Mouse (Mus musculus) hindbrain, embryonic 16.5 days (tissue): ENCODE data around the gene Atp5d. TPM values are rescaled to one million over a fixed set of nuclear protein-coding genes. Genes with fewer than 3 reads are reported as not detected.

ENCODE experiments used
- ATAC-seq: fragments of 200-750 bp; cut with Nextera tagmentation; 2 replicates; pipeline ENCODE4 v1.8.0; 2017; ENCODE audit warnings: moderate TSS enrichment, moderate library complexity
- H3K27ac ChIP-seq: fragments of 300-500 bp; sonication (generic); 2 replicates; pipeline ENCODE4 v1.5.1; 2014; ENCODE audit warnings: low read depth, mild to moderate bottlenecking, control low read depth, low read length, moderate library complexity
- H3K27me3 ChIP-seq: fragments of 300-500 bp; sonication (generic); replicated peaks from 2 replicates; pipeline ENCODE4 v1.6.1; 2014; ENCODE audit warnings: low read length; ENCODE audit not compliant: control insufficient read depth, insufficient read depth
- H3K36me3 ChIP-seq: fragments of 300-500 bp; sonication (generic); 2 replicates; pipeline ENCODE4 v1.6.1; 2014; ENCODE audit warnings: mild to moderate bottlenecking, low read length, moderate library complexity, mixed read lengths; ENCODE audit not compliant: control insufficient read depth, insufficient read depth
- H3K4me1 ChIP-seq: fragments of 300-500 bp; sonication (generic); 2 replicates; pipeline ENCODE4 v1.6.1; 2014; ENCODE audit warnings: low read depth, low read length; ENCODE audit not compliant: control insufficient read depth, insufficient read depth
- H3K4me2 ChIP-seq: fragments of 300-500 bp; sonication (generic); 2 replicates; pipeline ENCODE4 v1.6.1; 2014; ENCODE audit warnings: mild to moderate bottlenecking, low read length, control low read depth, moderate library complexity
- H3K4me3 ChIP-seq: fragments of 300-500 bp; sonication (generic); 2 replicates; pipeline ENCODE4 v1.5.1; 2014; ENCODE audit warnings: mild to moderate bottlenecking, low read length, control low read depth, moderate library complexity
- H3K9ac ChIP-seq: fragments of 300-500 bp; sonication (generic); 2 replicates; pipeline ENCODE4 v1.6.1; 2014; ENCODE audit warnings: low read depth, mild to moderate bottlenecking, control low read depth, low read length, moderate library complexity
- H3K9me3 ChIP-seq: fragments of 300-500 bp; sonication (generic); 2 replicates; pipeline ENCODE4 v1.6.1; 2014; ENCODE audit warnings: mild to moderate bottlenecking, low read length, moderate library complexity; ENCODE audit not compliant: control insufficient read depth
- WGBS: fragments of 180-500 bp; shearing (Covaris S2); extraction: QIAGEN DNeasy Blood & Tissue Kit; methylation state at CpG from one replicate; pipeline ENCODE4 v1.1.7; 2014; 5-methylcytosine and 5-hydroxymethylcytosine counted together
- polyA plus RNA-seq: library from polyadenylated mRNA; unstranded; fragments of >200 nt; fragmentation: Nextera tagmentation; extraction: Ambion mirVana; gene quantifications from 2 replicates; pipeline ENCODE4 v1.2.1, GENCODE M21; 2015

Atp5d gene
- polyA plus RNA-seq, 1 experiment from 2014 or later = 581 TPM

DNA sequence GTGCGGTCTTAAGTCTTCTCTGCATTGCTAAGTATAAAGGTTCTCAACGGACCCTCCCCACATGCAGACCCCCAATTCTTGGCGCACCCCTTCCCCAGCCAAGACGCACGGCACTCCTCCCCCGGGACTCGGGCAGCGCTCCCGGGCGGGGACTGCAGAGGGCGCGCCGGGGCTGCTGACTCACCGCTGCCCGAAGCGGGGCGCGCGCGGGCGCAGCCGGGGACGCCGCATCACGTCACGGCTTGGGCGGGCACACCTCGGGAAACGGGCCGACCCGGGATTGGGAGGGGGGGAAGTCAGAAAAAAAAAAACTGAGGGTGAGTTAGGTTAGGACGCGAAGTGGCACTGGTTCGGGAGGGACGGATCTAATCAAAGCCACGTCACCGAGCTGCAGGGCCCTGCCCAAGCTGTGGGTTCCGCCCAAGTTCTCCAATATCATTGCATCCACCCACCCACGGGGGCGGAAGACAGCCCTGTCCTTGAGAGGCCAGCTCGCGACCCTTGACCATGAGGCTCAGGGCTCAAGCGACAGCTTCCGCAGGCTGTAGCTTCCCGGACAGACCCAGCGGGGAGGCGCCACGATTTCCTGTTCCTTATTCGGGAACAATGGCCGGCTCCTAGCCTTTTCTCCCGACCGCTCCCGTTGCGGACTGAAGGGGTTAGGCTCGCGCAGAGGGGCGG is 10.3 kb downstream of the Atp5d start:
- peak; percentile 40 for ATAC-seq
- Histone ChIP-seq H3K9me3 (no peaks in the 10 kb centered on the region), H3K27me3 (no peaks in the 10 kb centered on the region), H3K4me2 (peak overlapping the region; percentile 77), H3K36me3 (peaks cover 18% of the 10 kb centered on the region), H3K9ac (peak overlapping the region; percentile 95), H3K27ac (peak overlapping the region; percentile 99), H3K4me3 (peak overlapping the region; percentile 81), H3K4me1 (peaks cover 31% of the 10 kb centered on the region)
- WGBS = under 1% methylated on average over 51 of the region's 57 CpGs

DNA sequence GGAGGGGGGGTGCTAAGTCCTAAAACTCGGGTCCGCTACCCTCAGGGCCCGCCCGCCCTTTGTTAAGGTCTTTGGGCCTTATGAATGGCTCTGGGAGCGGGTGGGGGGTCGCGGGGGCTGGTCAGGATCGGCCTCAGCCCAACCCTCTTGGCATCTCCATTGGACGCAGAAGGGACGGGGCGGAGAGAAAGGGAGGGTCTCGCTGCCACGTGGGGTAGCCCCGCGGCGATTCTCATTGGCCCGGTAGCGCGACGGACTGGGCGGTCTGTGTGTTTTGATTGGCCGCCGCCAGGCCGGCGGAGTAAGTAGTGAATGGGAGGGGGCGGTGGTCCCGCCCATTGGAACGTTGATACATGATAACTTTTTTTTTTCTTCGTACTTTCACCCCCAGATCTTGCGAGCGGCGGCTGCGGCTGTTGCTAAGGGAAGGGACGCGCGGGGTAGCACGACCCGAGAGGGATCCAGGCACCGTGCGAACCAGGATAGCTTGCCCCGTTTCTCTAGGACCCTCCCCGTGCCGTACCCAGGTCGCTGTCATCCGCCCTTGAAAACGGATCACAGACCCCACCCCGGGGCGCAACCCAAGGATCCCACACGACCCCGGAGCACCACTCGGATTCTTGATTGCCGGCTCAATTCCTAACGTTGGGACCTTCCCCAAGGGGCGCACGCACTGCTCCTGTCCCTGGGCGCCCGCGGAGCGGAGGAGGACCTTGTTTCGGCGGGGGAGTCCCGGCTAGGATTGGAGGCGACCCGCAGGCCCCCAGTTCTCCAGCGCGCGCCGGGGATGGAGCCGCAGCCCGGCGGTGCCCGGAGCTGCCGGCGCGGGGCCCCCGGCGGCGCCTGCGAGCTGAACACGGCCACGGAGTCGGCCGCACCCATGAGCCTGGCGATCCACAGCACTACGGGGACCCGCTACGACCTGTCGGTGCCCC is 11.1 kb downstream of the Atp5d start:
- Histone ChIP-seq H3K9ac (peak overlapping the region; percentile 95), H3K27me3 (no peaks in the 10 kb centered on the region), H3K9me3 (no peaks in the 10 kb centered on the region), H3K36me3 (peaks cover 20% of the 10 kb centered on the region), H3K27ac (peak overlapping the region; percentile 99), H3K4me3 (peak overlapping the region; percentile 81), H3K4me2 (peak overlapping the region; percentile 82), H3K4me1 (peaks cover 38% of the 10 kb centered on the region)
- under 1% methylated on average over 83 of the region's 88 CpGs for WGBS
- peak; percentile 89 for ATAC-seq

DNA sequence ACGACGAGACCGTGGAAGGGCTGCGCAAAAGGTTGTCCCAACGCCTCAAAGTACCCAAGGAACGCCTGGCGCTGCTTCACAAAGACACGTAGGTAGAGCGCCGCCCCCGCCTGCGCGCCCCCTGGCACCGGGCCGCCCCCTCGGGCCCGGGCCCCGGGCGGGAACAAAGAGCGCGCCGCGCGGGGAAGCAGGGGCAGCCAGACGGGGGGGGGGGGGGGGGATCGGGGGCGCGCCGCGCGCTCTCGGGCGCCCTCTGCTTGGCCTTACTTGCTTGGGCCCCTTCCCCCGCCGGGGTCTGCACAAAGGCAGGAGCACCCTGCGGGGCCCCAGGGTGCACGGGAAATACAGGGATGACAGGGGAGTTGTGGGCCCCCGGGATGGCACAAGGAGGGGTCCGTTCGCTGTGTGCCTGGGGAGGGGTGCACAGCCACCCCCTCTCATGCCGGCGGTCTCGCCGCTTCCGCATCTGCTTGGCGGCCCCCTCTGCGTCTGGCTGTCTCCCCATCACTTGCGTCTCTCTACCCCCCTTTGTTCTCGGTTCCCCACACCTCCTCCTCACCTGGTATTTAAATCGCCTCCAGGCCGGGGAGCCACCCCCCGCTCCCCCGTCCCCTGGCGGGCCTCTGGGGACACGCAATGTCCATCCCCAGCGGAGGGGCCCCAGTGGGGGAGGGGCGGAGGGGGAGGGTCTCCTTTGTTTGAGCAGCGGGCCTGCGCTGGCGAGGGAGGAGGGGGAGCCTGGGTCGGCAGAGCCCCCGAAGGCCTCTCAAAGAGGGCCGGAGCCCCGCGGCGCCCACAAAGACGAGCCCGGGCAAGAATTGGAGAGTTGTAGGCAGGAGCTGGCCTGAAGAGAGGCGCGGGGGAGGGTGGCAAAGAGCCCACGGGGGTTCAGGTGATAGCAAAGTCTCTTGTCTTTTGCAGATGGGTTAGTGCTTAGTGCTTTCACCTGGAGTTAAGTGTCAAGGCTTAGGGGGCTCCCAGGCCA is 12.1 kb downstream of the Atp5d start:
- H3K4me2 ChIP-seq = peak overlapping the region; percentile 82
- H3K4me3 ChIP-seq = peak overlapping the region; percentile 81
- 0% methylated on average over 47 of the region's 71 CpGs for WGBS
- H3K36me3 ChIP-seq = peaks cover 26% of the 10 kb centered on the region
- no peaks in the 10 kb centered on the region for H3K27me3 ChIP-seq
- H3K9me3 ChIP-seq = no peaks in the 10 kb centered on the region
- peak overlapping the region; percentile 98 for H3K27ac ChIP-seq
- peak overlapping the region; percentile 95 for H3K9ac ChIP-seq
- peaks cover 38% of the 10 kb centered on the region for H3K4me1 ChIP-seq
- ATAC-seq = no peak

DNA sequence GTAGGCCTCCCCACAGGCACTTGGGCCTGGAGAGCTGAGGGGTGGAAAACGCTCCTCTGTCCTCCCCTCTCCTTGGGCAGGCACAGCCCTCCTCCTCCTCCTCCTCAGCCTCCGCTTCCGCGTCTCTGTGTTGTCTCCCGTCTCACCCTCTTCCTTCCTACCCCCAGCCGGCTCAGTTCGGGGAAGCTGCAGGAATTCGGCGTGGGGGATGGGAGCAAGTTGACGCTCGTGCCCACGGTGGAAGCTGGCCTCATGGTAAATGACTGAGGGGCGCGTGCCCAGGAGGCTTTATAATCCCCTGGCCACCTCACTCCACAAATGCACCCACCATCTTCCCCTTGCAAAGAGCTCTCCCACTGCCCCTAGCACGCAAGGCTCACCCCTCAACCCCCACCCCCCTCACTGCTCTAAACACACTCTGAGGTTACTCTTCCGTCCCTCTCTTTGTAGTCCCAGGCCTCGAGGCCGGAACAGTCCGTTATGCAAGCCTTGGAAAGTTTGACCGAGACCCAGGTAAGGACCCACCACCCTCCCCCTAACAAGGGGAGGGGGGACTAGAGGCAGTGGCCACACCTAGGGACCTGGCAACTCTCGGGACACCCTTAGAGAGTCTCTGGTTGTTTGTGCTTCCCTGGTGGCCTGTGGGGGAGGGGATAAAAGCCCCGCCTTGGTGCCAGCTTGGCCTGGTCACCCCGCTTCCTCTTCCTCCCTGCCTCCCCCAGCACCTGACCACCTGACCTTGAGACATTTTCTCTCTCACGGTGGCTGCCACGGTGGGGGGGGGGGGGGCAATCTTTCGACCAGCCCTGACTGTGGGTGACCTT is 13.0 kb downstream of the Atp5d start:
- peak overlapping the region; percentile 98 for H3K27ac ChIP-seq
- H3K9ac ChIP-seq = peak overlapping the region; percentile 95
- H3K4me1 ChIP-seq = peaks cover 37% of the 10 kb centered on the region
- no peaks in the 10 kb centered on the region for H3K27me3 ChIP-seq
- peak overlapping the region; percentile 81 for H3K4me3 ChIP-seq
- peaks cover 28% of the 10 kb centered on the region for H3K36me3 ChIP-seq
- ATAC-seq = no peak
- H3K9me3 ChIP-seq = no peaks in the 10 kb centered on the region
- peak overlapping the region; percentile 82 for H3K4me2 ChIP-seq
- 0% methylated on average over 26 of the region's 26 CpGs for WGBS

DNA sequence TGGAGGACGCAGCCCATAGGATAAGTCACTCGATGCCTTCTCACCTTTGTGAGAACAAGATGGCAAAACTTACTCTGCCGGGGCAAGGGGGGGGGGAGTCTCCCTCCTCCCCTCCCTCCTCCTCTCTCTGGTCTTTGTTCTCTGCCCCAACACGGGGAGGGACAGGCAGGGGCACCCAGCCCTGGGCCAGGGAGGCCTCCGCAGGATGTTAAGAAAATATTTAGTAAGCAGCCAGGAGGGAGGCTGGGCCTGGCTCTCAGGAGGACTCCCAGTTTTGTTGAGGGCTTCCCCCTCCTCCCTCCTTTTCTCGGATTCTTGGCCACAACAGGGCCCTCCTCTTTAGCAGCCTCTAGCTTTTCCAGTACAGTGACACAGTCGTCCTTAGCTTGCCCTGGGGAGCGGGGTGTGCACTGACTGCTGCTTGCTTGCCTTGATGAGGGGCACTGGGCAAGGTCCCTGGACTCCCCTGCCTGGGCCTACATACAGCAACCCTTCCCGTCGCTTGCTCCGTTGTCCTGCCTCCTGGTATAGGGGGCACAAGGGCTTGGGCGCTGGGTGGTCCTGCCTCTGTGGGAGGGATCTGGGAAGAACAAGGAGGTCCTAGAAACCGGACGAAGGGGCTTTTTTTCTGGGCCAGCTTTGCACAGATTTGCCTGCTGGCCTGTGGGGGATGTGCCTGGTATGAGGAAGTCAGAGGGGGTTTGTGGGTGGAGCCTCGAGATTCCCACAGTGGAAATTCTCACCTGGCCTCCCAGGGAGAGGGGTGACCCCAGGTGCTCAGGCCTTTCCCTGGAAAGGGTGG is 13.8 kb downstream of the Atp5d start:
- peak overlapping the region; percentile 95 for H3K9ac ChIP-seq
- H3K4me2 ChIP-seq = peak overlapping the region; percentile 82
- 4% methylated on average over 14 of the region's 15 CpGs for WGBS
- peaks cover 36% of the 10 kb centered on the region for H3K36me3 ChIP-seq
- H3K9me3 ChIP-seq = no peaks in the 10 kb centered on the region
- no peaks in the 10 kb centered on the region for H3K27me3 ChIP-seq
- no peak for ATAC-seq
- H3K27ac ChIP-seq = peak overlapping the region; percentile 98
- H3K4me3 ChIP-seq = peak overlapping the region; percentile 81
- peaks cover 44% of the 10 kb centered on the region for H3K4me1 ChIP-seq

DNA sequence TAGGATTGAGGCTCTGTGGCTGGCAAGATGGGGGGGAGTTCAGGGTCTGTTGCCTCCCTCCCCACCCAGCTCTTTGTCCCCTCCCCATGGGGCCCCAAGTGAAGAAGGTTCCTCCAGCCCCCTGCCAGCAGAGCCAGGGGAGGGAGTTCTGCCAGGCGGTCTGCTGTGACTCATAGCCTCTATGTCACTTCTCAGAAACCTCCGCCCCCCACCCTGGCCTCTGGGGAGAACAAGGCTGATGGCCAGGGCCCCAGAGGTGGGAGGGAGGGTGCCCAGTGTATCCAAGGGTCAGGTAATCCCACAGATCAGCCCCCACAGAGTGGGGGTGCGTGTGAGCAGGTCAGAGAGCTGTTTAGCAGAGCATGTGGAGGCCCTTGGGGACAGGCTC is 14.4 kb downstream of the Atp5d start:
- H3K4me2 ChIP-seq = peak overlapping the region; percentile 82
- H3K4me1 ChIP-seq = peaks cover 42% of the 10 kb centered on the region

DNA sequence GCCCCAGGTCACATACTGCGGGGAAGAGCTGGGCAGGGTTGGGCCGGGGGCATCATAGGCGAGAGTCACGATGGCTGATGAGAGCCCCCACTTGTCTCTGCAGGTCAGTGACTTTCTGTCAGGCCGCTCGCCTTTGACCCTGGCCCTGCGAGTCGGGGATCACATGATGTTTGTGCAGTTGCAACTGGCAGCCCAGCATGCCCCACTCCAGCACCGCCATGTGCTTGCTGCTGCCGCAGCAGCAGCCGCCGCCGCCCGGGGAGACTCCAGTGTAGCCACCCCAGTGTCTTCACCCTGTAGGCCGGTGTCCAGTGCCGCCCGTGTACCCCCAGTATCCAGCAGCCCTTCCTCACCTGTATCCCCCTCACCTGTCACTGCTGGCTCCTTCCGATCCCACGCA is 15.3 kb downstream of the Atp5d start:
- H3K27ac ChIP-seq = peak overlapping the region; percentile 98; the same call in 1 of the 2 replicates
- H3K4me1 ChIP-seq = peaks cover 43% of the 10 kb centered on the region
- H3K4me2 ChIP-seq = 0 out of 2 replicates have a peak overlapping the region, but pooled peaks have one; percentile 82
- peak overlapping the region; percentile 81; the same call in 1 of the 2 replicates for H3K4me3 ChIP-seq
- no peak for ATAC-seq
- H3K9me3 ChIP-seq = no peaks in the 10 kb centered on the region
- H3K36me3 ChIP-seq = peaks cover 40% of the 10 kb centered on the region
- H3K27me3 ChIP-seq = no peaks in the 10 kb centered on the region
- 79% methylated on average over 19 of the region's 19 CpGs for WGBS
- H3K9ac ChIP-seq = peak overlapping the region; percentile 95; the same call in 1 of the 2 replicates

More for the DNA sequence above, 14.4 kb downstream of the Atp5d start:
- peak overlapping the region; percentile 81 for H3K4me3 ChIP-seq
- ATAC-seq = no peak
- WGBS = 26% methylated on average over 3 of the region's 3 CpGs
- H3K36me3 ChIP-seq = peaks cover 40% of the 10 kb centered on the region
- H3K9me3 ChIP-seq = no peaks in the 10 kb centered on the region
- H3K27me3 ChIP-seq = no peaks in the 10 kb centered on the region
- peak overlapping the region; percentile 98 for H3K27ac ChIP-seq
- peak overlapping the region; percentile 95 for H3K9ac ChIP-seq
